Mouse (Mus musculus): Measurements from ENCODE around the gene Chd5.

GRCm38 (mm10) chr4:152296371-152296770, 42.1 kb upstream of the Chd5 start:
- TF ChIP-seq CTCF (IDR thresholded peaks at IDR 0.05; ENCODE audit: control insufficient read depth, insufficient read depth, insufficient replicate concordance, low read depth, low read length) (no peak), POLR2A (IDR thresholded peaks at IDR 0.05; ENCODE audit: control insufficient read depth, low read depth, low read length) (no peak)
